Mouse (Mus musculus): ENCODE measurements around the gene Tmprss7. TPM values are rescaled to one million over a fixed set of nuclear protein-coding genes. Genes with fewer than 3 reads are reported as not detected.

Gene Tmprss7
- total and polyA plus RNA-seq, 2 experiments = under 0.01 to 0.04 TPM

DNA sequence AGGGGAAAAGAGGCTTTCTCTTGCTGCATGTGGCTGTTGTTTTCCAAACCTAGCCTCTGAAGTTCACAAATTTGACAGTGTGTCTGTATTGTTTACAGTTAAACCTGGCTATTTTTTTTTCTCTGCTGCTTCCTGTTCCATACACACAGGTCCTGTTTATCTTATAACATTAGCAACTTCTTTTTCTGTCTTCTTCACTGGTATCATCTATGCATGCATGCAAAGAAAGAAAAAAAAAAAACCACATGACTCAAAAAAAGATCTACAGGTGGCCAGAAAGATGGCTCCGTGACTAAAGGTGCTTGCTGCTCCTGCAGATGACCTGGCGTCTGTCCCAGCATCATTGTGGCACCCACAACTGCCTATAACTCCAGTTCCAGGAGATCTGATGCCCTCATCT, 68.1 kb downstream of the Tmprss7 start:
- Histone ChIP-seq H3K79me2 (ENCODE audit: control insufficient read depth, insufficient read depth, low read length) (no peaks in the 10 kb centered on the region), H3K36me3 (ENCODE audit: control insufficient read depth, insufficient read depth, low read length) (no peaks in the 10 kb centered on the region), H3K4me3 (ENCODE audit: insufficient read depth, low read depth, low read length) (no peak overlapping the region), H3K9ac (ENCODE audit: low read depth, low read length) (no peak overlapping the region), H3K4me1 (ENCODE audit: control insufficient read depth, insufficient read depth, low read length) (no peaks in the 10 kb centered on the region), H3K27ac (replicated peaks; ENCODE audit: insufficient read depth, low read depth, low read length) (no peak overlapping the region), H3K27me3 (ENCODE audit: control insufficient read depth, insufficient read depth, low read length) (no peaks in the 10 kb centered on the region)
- 84% methylated on average over 2 of the region's 2 CpGs for WGBS
- DNase-seq (ENCODE audit: extremely low read depth, low read depth, low spot score) = no peak
- no peak for TF ChIP-seq POLR2A (IDR thresholded peaks at IDR 0.05; ENCODE audit: extremely low read depth, insufficient read depth, low read length)
- no peak for TF ChIP-seq CTCF (IDR thresholded peaks at IDR 0.05; ENCODE audit: low read depth, low read length)

DNA sequence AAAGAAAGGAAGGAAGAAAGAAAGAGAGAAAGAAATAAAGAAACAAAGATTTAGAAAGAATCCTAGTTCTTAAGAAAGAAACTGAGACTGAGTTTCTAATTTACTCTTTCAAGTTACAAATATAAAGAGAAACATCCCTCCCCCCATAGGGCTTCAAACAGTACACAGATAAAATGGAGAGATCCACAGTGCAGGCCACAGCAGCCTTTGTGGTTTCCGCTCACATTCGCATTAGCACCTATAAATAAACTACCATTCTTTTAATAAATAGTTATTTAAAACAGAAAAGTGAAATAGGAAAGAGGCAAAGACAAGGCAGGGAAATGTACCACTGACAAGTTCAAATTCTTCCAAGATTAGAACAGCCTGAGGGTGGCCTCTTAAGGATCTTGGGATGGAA, 68.7 kb downstream of the Tmprss7 start:
- WGBS = 74% methylated on average over 2 of the region's 2 CpGs
- DNase-seq (ENCODE audit: extremely low read depth, low read depth, low spot score) = no peak
- Histone ChIP-seq H3K36me3 (ENCODE audit: control insufficient read depth, insufficient read depth, low read length) (no peaks in the 10 kb centered on the region), H3K9ac (ENCODE audit: low read depth, low read length) (no peak overlapping the region), H3K79me2 (ENCODE audit: control insufficient read depth, insufficient read depth, low read length) (no peaks in the 10 kb centered on the region), H3K27me3 (ENCODE audit: control insufficient read depth, insufficient read depth, low read length) (no peaks in the 10 kb centered on the region), H3K27ac (replicated peaks; ENCODE audit: insufficient read depth, low read depth, low read length) (no peak overlapping the region), H3K4me3 (ENCODE audit: insufficient read depth, low read depth, low read length) (no peak overlapping the region), H3K4me1 (ENCODE audit: control insufficient read depth, insufficient read depth, low read length) (no peaks in the 10 kb centered on the region)
- TF ChIP-seq POLR2A (IDR thresholded peaks at IDR 0.05; ENCODE audit: extremely low read depth, insufficient read depth, low read length) = no peak
- TF ChIP-seq CTCF (IDR thresholded peaks at IDR 0.05; ENCODE audit: low read depth, low read length) = no peak

DNA sequence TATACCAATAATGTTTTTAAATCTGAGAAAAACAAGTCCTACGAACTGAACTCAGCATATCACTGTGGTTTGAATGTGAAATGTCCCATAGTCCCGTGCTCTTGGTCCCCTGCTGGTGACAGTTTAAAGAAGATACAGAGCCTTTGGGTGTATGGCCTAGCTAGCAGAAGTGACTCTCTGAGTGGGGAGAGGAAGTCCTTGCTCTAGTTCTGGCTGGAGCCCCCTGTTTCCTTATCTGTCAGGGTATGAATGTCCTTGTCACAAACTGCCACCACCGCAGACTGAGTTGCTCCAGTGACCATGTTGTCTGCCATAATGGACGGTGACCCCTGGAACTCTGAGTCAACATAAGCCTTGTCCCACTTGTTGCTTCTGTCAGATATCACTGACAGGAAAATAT, 70.2 kb downstream of the Tmprss7 start:
- Histone ChIP-seq H3K36me3 (ENCODE audit: control insufficient read depth, insufficient read depth, low read length) (no peaks in the 10 kb centered on the region), H3K4me1 (ENCODE audit: control insufficient read depth, insufficient read depth, low read length) (no peaks in the 10 kb centered on the region), H3K27ac (replicated peaks; ENCODE audit: insufficient read depth, low read depth, low read length) (no peak overlapping the region), H3K27me3 (ENCODE audit: control insufficient read depth, insufficient read depth, low read length) (no peaks in the 10 kb centered on the region), H3K4me3 (ENCODE audit: insufficient read depth, low read depth, low read length) (no peak overlapping the region), H3K79me2 (ENCODE audit: control insufficient read depth, insufficient read depth, low read length) (no peaks in the 10 kb centered on the region), H3K9ac (ENCODE audit: low read depth, low read length) (no peak overlapping the region)
- no peak for DNase-seq (ENCODE audit: extremely low read depth, low read depth, low spot score)
- TF ChIP-seq CTCF (IDR thresholded peaks at IDR 0.05; ENCODE audit: low read depth, low read length) (no peak), POLR2A (IDR thresholded peaks at IDR 0.05; ENCODE audit: extremely low read depth, insufficient read depth, low read length) (no peak)
- WGBS = 76% methylated on average over 4 of the region's 4 CpGs

DNA sequence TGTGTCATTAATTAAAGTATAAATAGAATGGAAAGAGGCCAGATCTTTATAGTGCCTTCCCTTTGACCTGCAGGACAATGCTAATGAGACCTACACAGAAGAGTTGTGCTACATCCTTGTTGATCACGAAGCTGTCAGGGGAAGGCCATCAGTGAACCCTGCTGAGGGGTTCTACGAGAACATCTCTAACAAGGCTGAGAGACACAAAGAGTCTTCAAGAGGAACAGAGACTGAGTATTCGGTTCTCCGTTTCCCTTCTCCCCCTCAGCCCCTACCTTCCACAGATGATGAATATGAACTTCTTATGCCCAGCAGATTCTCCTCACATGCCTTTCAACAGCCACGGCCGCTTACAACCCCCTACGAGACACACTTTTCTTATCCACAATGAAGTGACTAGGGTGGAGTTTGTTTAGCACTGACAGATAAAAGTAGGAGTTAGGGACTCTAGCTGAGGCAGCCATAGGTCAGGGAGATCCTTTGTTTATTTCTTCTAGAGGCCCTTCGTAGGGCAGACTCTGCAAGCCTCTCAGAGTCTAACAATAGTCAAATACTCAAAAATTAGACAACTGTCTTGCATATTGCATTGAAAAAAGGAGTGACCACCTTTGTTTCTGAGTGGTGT, 73.6 kb downstream of the Tmprss7 start:
- Histone ChIP-seq H3K9ac (ENCODE audit: low read depth, low read length) (no peak overlapping the region), H3K27ac (replicated peaks; ENCODE audit: insufficient read depth, low read depth, low read length) (no peak overlapping the region), H3K4me1 (ENCODE audit: control insufficient read depth, insufficient read depth, low read length) (no peaks in the 10 kb centered on the region), H3K36me3 (ENCODE audit: control insufficient read depth, insufficient read depth, low read length) (no peaks in the 10 kb centered on the region), H3K4me3 (ENCODE audit: insufficient read depth, low read depth, low read length) (no peak overlapping the region), H3K79me2 (ENCODE audit: control insufficient read depth, insufficient read depth, low read length) (no peaks in the 10 kb centered on the region), H3K27me3 (ENCODE audit: control insufficient read depth, insufficient read depth, low read length) (no peaks in the 10 kb centered on the region)
- DNase-seq (ENCODE audit: extremely low read depth, low read depth, low spot score) = no peak
- TF ChIP-seq POLR2A (IDR thresholded peaks at IDR 0.05; ENCODE audit: extremely low read depth, insufficient read depth, low read length) = no peak
- TF ChIP-seq CTCF (IDR thresholded peaks at IDR 0.05; ENCODE audit: low read depth, low read length) = no peak
- 85% methylated on average over 8 of the region's 8 CpGs for WGBS

DNA sequence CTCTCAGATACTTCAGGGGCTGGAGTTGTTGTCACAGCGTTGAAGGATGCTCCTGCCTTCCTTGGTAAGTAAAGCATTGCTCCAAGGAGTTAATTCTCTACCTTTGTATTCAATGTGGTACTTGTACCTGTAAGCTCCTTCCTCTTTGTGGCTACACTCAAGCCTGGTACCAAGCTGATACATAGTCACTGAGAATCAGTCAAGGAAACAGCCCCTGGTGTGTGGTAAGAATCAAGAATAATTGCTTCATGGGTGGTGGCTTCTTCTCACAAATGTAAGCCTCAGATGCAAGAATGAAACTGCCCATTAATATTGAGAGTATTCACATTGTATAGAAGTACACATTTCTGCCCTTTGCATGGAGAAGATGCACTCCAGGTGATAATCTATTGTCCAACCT, 77.5 kb downstream of the Tmprss7 start:
- WGBS = 92% methylated on average over 1 of the region's 1 CpGs
- Histone ChIP-seq H3K4me3 (ENCODE audit: insufficient read depth, low read depth, low read length) (no peak overlapping the region), H3K9ac (ENCODE audit: low read depth, low read length) (no peak overlapping the region), H3K36me3 (ENCODE audit: control insufficient read depth, insufficient read depth, low read length) (no peaks in the 10 kb centered on the region), H3K4me1 (ENCODE audit: control insufficient read depth, insufficient read depth, low read length) (no peaks in the 10 kb centered on the region), H3K27me3 (ENCODE audit: control insufficient read depth, insufficient read depth, low read length) (no peaks in the 10 kb centered on the region), H3K79me2 (ENCODE audit: control insufficient read depth, insufficient read depth, low read length) (no peaks in the 10 kb centered on the region), H3K27ac (replicated peaks; ENCODE audit: insufficient read depth, low read depth, low read length) (no peak overlapping the region)
- DNase-seq (ENCODE audit: extremely low read depth, low read depth, low spot score) = no peak
- TF ChIP-seq CTCF (IDR thresholded peaks at IDR 0.05; ENCODE audit: low read depth, low read length) (no peak), POLR2A (IDR thresholded peaks at IDR 0.05; ENCODE audit: extremely low read depth, insufficient read depth, low read length) (no peak)

DNA sequence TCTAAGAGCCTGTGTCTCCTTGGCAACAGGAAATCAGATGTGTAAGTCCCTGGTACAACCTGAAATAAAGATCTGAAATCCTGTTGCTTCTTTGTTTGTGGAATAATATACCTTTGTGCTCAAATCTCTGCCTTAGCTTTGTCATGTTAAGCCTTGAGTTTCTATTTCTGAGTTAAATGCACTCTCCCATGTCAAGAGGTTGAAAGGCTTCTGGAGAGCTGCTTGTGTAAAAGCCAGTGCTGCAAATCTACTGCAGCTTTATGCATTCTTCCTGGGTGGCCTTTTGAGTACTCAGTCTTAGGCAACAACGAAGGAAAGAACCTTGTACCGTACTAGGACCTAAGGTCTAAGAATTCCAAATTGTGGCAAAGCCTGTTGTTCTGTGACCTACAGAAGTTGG, 80.2 kb downstream of the Tmprss7 start:
- TF ChIP-seq CTCF (IDR thresholded peaks at IDR 0.05; ENCODE audit: low read depth, low read length) = no peak
- no peak for TF ChIP-seq POLR2A (IDR thresholded peaks at IDR 0.05; ENCODE audit: extremely low read depth, insufficient read depth, low read length)
- H3K36me3 ChIP-seq (ENCODE audit: control insufficient read depth, insufficient read depth, low read length) = no peaks in the 10 kb centered on the region

More for the DNA sequence above, 80.2 kb downstream of the Tmprss7 start:
- Histone ChIP-seq H3K27ac (replicated peaks; ENCODE audit: insufficient read depth, low read depth, low read length) (no peak overlapping the region), H3K79me2 (ENCODE audit: control insufficient read depth, insufficient read depth, low read length) (no peaks in the 10 kb centered on the region), H3K9ac (ENCODE audit: low read depth, low read length) (no peak overlapping the region), H3K4me3 (ENCODE audit: insufficient read depth, low read depth, low read length) (no peak overlapping the region), H3K4me1 (ENCODE audit: control insufficient read depth, insufficient read depth, low read length) (peaks cover 5% of the 10 kb centered on the region), H3K27me3 (ENCODE audit: control insufficient read depth, insufficient read depth, low read length) (no peaks in the 10 kb centered on the region)
- DNase-seq (ENCODE audit: extremely low read depth, low read depth, low spot score) = no peak
- 79% methylated on average over 2 of the region's 2 CpGs for WGBS

All from liver, adult 2 months (tissue).